Mouse (Mus musculus): ENCODE data around the gene Ndufa9. TPM values are rescaled to one million over a fixed set of nuclear protein-coding genes. Genes with fewer than 3 reads are reported as not detected.

Ndufa9 gene
- polyA plus RNA-seq, 1 experiment from 2014 or later, result 174 TPM

- Histone ChIP-seq H3K4me2 (ENCODE audit: low read length) (no peak overlapping the region), H3K27ac (replicated peaks; ENCODE audit: low read depth, low read length) (no peak overlapping the region), H3K9me3 (ENCODE audit: control insufficient read depth, low read length) (no peaks in the 10 kb centered on the region), H3K4me1 (ENCODE audit: control insufficient read depth, insufficient read depth, low read length) (no peaks in the 10 kb centered on the region), H3K36me3 (ENCODE audit: control insufficient read depth, insufficient read depth, low read length) (no peaks in the 10 kb centered on the region), H3K27me3 (ENCODE audit: control insufficient read depth, insufficient read depth, low read length) (no peaks in the 10 kb centered on the region), H3K4me3 (replicated peaks; ENCODE audit: low read depth, low read length) (no peak overlapping the region), H3K9ac (replicated peaks; ENCODE audit: low read length) (no peak overlapping the region)
- ATAC-seq (ENCODE audit: low FRiP score, low TSS enrichment), result no peak
- no peak for DNase-seq
- 61% methylated on average over 5 of the region's 5 CpGs for WGBS
Measured at GRCm38 (mm10) chr6:126784206-126784605, 64.7 kb downstream of the Ndufa9 start.

GRCm38 (mm10) chr6:126783651-126784066 is 65.3 kb downstream of the Ndufa9 start:
- Histone ChIP-seq H3K27me3 (ENCODE audit: control insufficient read depth, insufficient read depth, low read length) (no peaks in the 10 kb centered on the region), H3K4me2 (ENCODE audit: low read length) (no peak overlapping the region), H3K27ac (replicated peaks; ENCODE audit: low read depth, low read length) (no peak overlapping the region), H3K4me1 (ENCODE audit: control insufficient read depth, insufficient read depth, low read length) (no peaks in the 10 kb centered on the region), H3K4me3 (replicated peaks; ENCODE audit: low read depth, low read length) (no peak overlapping the region), H3K9me3 (ENCODE audit: control insufficient read depth, low read length) (no peaks in the 10 kb centered on the region), H3K9ac (replicated peaks; ENCODE audit: low read length) (no peak overlapping the region), H3K36me3 (ENCODE audit: control insufficient read depth, insufficient read depth, low read length) (no peaks in the 10 kb centered on the region)
- DNase-seq (no peak), ATAC-seq (ENCODE audit: low FRiP score, low TSS enrichment) (no peak)
- 75% methylated on average over 10 of the region's 10 CpGs for WGBS

GRCm38 (mm10) chr6:126783056-126783455 is 65.9 kb downstream of the Ndufa9 start:
- 94% methylated on average over 1 of the region's 1 CpGs for WGBS
- no peaks in the 10 kb centered on the region for H3K27me3 ChIP-seq (ENCODE audit: control insufficient read depth, insufficient read depth, low read length)
- no peaks in the 10 kb centered on the region for H3K4me1 ChIP-seq (ENCODE audit: control insufficient read depth, insufficient read depth, low read length)
- H3K4me2 ChIP-seq (ENCODE audit: low read length), result no peak overlapping the region
- H3K4me3 ChIP-seq (replicated peaks; ENCODE audit: low read depth, low read length), result no peak overlapping the region
- no peak overlapping the region for H3K9ac ChIP-seq (replicated peaks; ENCODE audit: low read length)
- H3K9me3 ChIP-seq (ENCODE audit: control insufficient read depth, low read length), result no peaks in the 10 kb centered on the region
- no peak for ATAC-seq (ENCODE audit: low FRiP score, low TSS enrichment)
- DNase-seq, result no peak
- no peaks in the 10 kb centered on the region for H3K36me3 ChIP-seq (ENCODE audit: control insufficient read depth, insufficient read depth, low read length)
- no peak overlapping the region for H3K27ac ChIP-seq (replicated peaks; ENCODE audit: low read depth, low read length)

GRCm38 (mm10) chr6:126777889-126778288 is 71.0 kb downstream of the Ndufa9 start:
- Histone ChIP-seq H3K9ac (replicated peaks; ENCODE audit: low read length) (no peak overlapping the region), H3K9me3 (ENCODE audit: control insufficient read depth, low read length) (no peaks in the 10 kb centered on the region), H3K4me2 (ENCODE audit: low read length) (no peak overlapping the region), H3K4me3 (replicated peaks; ENCODE audit: low read depth, low read length) (no peak overlapping the region), H3K4me1 (ENCODE audit: control insufficient read depth, insufficient read depth, low read length) (no peaks in the 10 kb centered on the region), H3K27ac (replicated peaks; ENCODE audit: low read depth, low read length) (no peak overlapping the region), H3K27me3 (ENCODE audit: control insufficient read depth, insufficient read depth, low read length) (no peaks in the 10 kb centered on the region), H3K36me3 (ENCODE audit: control insufficient read depth, insufficient read depth, low read length) (no peaks in the 10 kb centered on the region)
- no peak for DNase-seq
- no peak for ATAC-seq (ENCODE audit: low FRiP score, low TSS enrichment)
- WGBS, result 87% methylated on average over 6 of the region's 6 CpGs

- H3K27ac ChIP-seq (replicated peaks; ENCODE audit: low read depth, low read length), result no peak overlapping the region
- peaks cover 10% of the 10 kb centered on the region; the same call in 1 of the 2 replicates for H3K4me1 ChIP-seq (ENCODE audit: control insufficient read depth, insufficient read depth, low read length)
- no peak overlapping the region for H3K4me2 ChIP-seq (ENCODE audit: low read length)
- H3K36me3 ChIP-seq (ENCODE audit: control insufficient read depth, insufficient read depth, low read length), result no peaks in the 10 kb centered on the region
- DNase-seq, result no peak
- no peaks in the 10 kb centered on the region for H3K9me3 ChIP-seq (ENCODE audit: control insufficient read depth, low read length)
- no peak for ATAC-seq (ENCODE audit: low FRiP score, low TSS enrichment)
- H3K4me3 ChIP-seq (replicated peaks; ENCODE audit: low read depth, low read length), result no peak overlapping the region
- H3K27me3 ChIP-seq (ENCODE audit: control insufficient read depth, insufficient read depth, low read length), result no peaks in the 10 kb centered on the region; the same call in 1 of the 2 replicates
- no peak overlapping the region for H3K9ac ChIP-seq (replicated peaks; ENCODE audit: low read length)
- 59% methylated on average over 4 of the region's 4 CpGs for WGBS
Measured at GRCm38 (mm10) chr6:126773873-126774272, 75.1 kb downstream of the Ndufa9 start.

GRCm38 (mm10) chr6:126772326-126772725 is 76.6 kb downstream of the Ndufa9 start:
- Histone ChIP-seq H3K4me3 (replicated peaks; ENCODE audit: low read depth, low read length) (no peak overlapping the region), H3K4me1 (ENCODE audit: control insufficient read depth, insufficient read depth, low read length) (peaks cover 25% of the 10 kb centered on the region), H3K4me2 (ENCODE audit: low read length) (no peak overlapping the region), H3K27ac (replicated peaks; ENCODE audit: low read depth, low read length) (no peak overlapping the region), H3K9me3 (ENCODE audit: control insufficient read depth, low read length) (no peaks in the 10 kb centered on the region), H3K9ac (replicated peaks; ENCODE audit: low read length) (no peak overlapping the region), H3K36me3 (ENCODE audit: control insufficient read depth, insufficient read depth, low read length) (no peaks in the 10 kb centered on the region), H3K27me3 (ENCODE audit: control insufficient read depth, insufficient read depth, low read length) (no peaks in the 10 kb centered on the region; the same call in 1 of the 2 replicates)
- WGBS, result 81% methylated on average over 4 of the region's 4 CpGs
- no peak for DNase-seq
- ATAC-seq (ENCODE audit: low FRiP score, low TSS enrichment), result no peak

Other genes starting within 250 kb of the Ndufa9 start
- gene Kcna1, start 202.8 kb downstream of the Ndufa9 start, polyA plus RNA-seq (2014; fragmentation: Nextera tagmentation; extraction: Ambion mirVana), result 0.95 and 1.8 TPM in 2 replicates
- 13.3 and 14.3 TPM in 2 replicates for gene Kcna6, start 108.5 kb downstream of the Ndufa9 start, polyA plus RNA-seq (2014; fragmentation: Nextera tagmentation; extraction: Ambion mirVana)
- 0.07 and 0.09 TPM in 2 replicates for gene Akap3, start 4.0 kb upstream of the Ndufa9 start, polyA plus RNA-seq (2014; fragmentation: Nextera tagmentation; extraction: Ambion mirVana)
- gene Dyrk4, start 72.7 kb upstream of the Ndufa9 start, polyA plus RNA-seq (2014; fragmentation: Nextera tagmentation; extraction: Ambion mirVana), result not detected in 2 replicates
- gene Rad51ap1, start 90.5 kb upstream of the Ndufa9 start, polyA plus RNA-seq (2014; fragmentation: Nextera tagmentation; extraction: Ambion mirVana), result 13.2 and 14.8 TPM in 2 replicates
- gene D6Wsu163e, start 90.8 kb upstream of the Ndufa9 start, polyA plus RNA-seq (2014; fragmentation: Nextera tagmentation; extraction: Ambion mirVana), result 28.6 and 34.8 TPM in 2 replicates
- gene Fgf6, start 166.4 kb upstream of the Ndufa9 start, polyA plus RNA-seq (2014; fragmentation: Nextera tagmentation; extraction: Ambion mirVana), result not detected in 2 replicates
- 0.18 TPM in 1 of 2 replicates, not detected in the other for gene Fgf23, start 223.8 kb upstream of the Ndufa9 start, polyA plus RNA-seq (2014; fragmentation: Nextera tagmentation; extraction: Ambion mirVana)

All from midbrain, embryonic 14.5 days (tissue).